Mouse (Mus musculus) hindlimb bud, embryonic 11.5 days (tissue): ENCODE measurements around the gene Wdr81.
A peak's percentile ranks its signal among the peaks of the same experiment; 100 is the strongest.
"Not testable (repeated sequence)": the region's sequence is repeated elsewhere in the genome, so short reads cannot be mapped to it uniquely, and the experiment has no call there.

Source experiments
- DNase-seq: peaks from one replicate; pipeline ENCODE4 v3.0.0-alpha.2; 2012; ENCODE audit warnings: low read depth, low spot score; ENCODE audit errors: extremely low spot score

Wdr81 gene

GRCm38 (mm10) chr11:75460844-75461742 is 6.6 kb upstream of the Wdr81 start, which contains the start of gene Tlcd2:
Tlcd2 (plus strand) TSS chr11:75461715.
- DNase-seq: peak; percentile 99

- DNase-seq: peak; percentile 69
Observed at GRCm38 (mm10) chr11:75460103-75460843, 5.8 kb upstream of the Wdr81 start.

GRCm38 (mm10) chr11:75459751-75460102 is 5.2 kb upstream of the Wdr81 start:
- no peak for DNase-seq

- no peak for DNase-seq
Observed at GRCm38 (mm10) chr11:75459141-75459711, 4.7 kb upstream of the Wdr81 start.

- no peak for DNase-seq
Observed at GRCm38 (mm10) chr11:75458628-75459041, 4.1 kb upstream of the Wdr81 start.

- no peak for DNase-seq
Observed at GRCm38 (mm10) chr11:75458169-75458568, 3.7 kb upstream of the Wdr81 start.

- no peak for DNase-seq
Observed at GRCm38 (mm10) chr11:75456440-75456871, 1.9 kb upstream of the Wdr81 start.

- DNase-seq: not testable (repeated sequence)
Observed at GRCm38 (mm10) chr11:75455971-75456370, 1.5 kb upstream of the Wdr81 start.

- DNase-seq: no peak
Observed at GRCm38 (mm10) chr11:75455041-75455736, 672 bp upstream of the Wdr81 start.

GRCm38 (mm10) chr11:75452812-75453557 is 1.5 kb downstream of the Wdr81 start:
- no peak for DNase-seq

GRCm38 (mm10) chr11:75452081-75452480 is 2.4 kb downstream of the Wdr81 start:
- DNase-seq: no peak

- no peak for DNase-seq
Observed at GRCm38 (mm10) chr11:75450936-75451335, 3.6 kb downstream of the Wdr81 start.

GRCm38 (mm10) chr11:75450304-75450908 is 4.1 kb downstream of the Wdr81 start:
- DNase-seq: no peak

- DNase-seq: no peak
Observed at GRCm38 (mm10) chr11:75449695-75450094, 4.8 kb downstream of the Wdr81 start.

GRCm38 (mm10) chr11:75448575-75448974 is 5.9 kb downstream of the Wdr81 start:
- DNase-seq: no peak

GRCm38 (mm10) chr11:75443711-75444110 is 10.8 kb downstream of the Wdr81 start:
- no peak for DNase-seq

- DNase-seq: no peak
Observed at GRCm38 (mm10) chr11:75441601-75442000, 12.9 kb downstream of the Wdr81 start.

- DNase-seq: no peak
Observed at GRCm38 (mm10) chr11:75441034-75441433, 13.5 kb downstream of the Wdr81 start.

- DNase-seq: no peak
Observed at GRCm38 (mm10) chr11:75439951-75440350, 14.6 kb downstream of the Wdr81 start.

- no peak for DNase-seq
Observed at GRCm38 (mm10) chr11:75439363-75439762, 15.2 kb downstream of the Wdr81 start, which contains the start of gene Serpinf2. Serpinf2 (minus strand) TSS chr11:75439591.
